Mouse (Mus musculus): ENCODE data around the gene Fga. TPM values are rescaled to one million over a fixed set of nuclear protein-coding genes. Genes with fewer than 3 reads are reported as not detected.

The Fga gene
- polyA plus RNA-seq, 1 experiment from 2014 or later: 40.6 TPM

- Histone ChIP-seq H3K36me3 (peaks cover 15% of the 10 kb centered on the region), H3K9me3 (no peaks in the 10 kb centered on the region), H3K4me3 (replicated peaks) (peak within 1 kb of the TSS; percentile 84), H3K4me2 (peak within 1 kb of the TSS; percentile 76), H3K27ac (peak within 1 kb of the TSS; percentile 75), H3K4me1 (peaks cover 5% of the 10 kb centered on the region; the same call in 1 of the 2 replicates), H3K9ac (peak within 1 kb of the TSS; percentile 77), H3K27me3 (replicated peaks) (no peaks in the 10 kb centered on the region)
- under 1% methylated on average over 61 of the region's 61 CpGs for WGBS
- ATAC-seq (ENCODE audit: insufficient read depth, low FRiP score, low read depth): peak; percentile 99
Observed at GRCm38 (mm10) chr3:83055281-83056038, 29.6 kb downstream of the Fga start, which contains the start of gene Plrg1. Gene Plrg1, plus strand, starts transcription at chr3:83055522.

- WGBS: 93% methylated on average over 2 of the region's 2 CpGs
- ATAC-seq (ENCODE audit: insufficient read depth, low FRiP score, low read depth): no peak
- H3K9ac ChIP-seq: no peak overlapping the region
Observed at GRCm38 (mm10) chr3:83057046-83057445, 31.2 kb downstream of the Fga start.

GRCm38 (mm10) chr3:83067920-83068319 lies 42.0 kb downstream of the Fga start:
- Histone ChIP-seq H3K36me3 (peaks cover 56% of the 10 kb centered on the region), H3K9me3 (no peaks in the 10 kb centered on the region), H3K27ac (no peak overlapping the region), H3K4me2 (no peak overlapping the region), H3K4me3 (replicated peaks) (no peak overlapping the region), H3K4me1 (no peaks in the 10 kb centered on the region), H3K9ac (no peak overlapping the region), H3K27me3 (replicated peaks) (no peaks in the 10 kb centered on the region)
- ATAC-seq (ENCODE audit: insufficient read depth, low FRiP score, low read depth): no peak
- WGBS: 85% methylated on average over 9 of the region's 9 CpGs

More at GRCm38 (mm10) chr3:83057046-83057445, 31.2 kb downstream of the Fga start:
- Histone ChIP-seq H3K36me3 (peaks cover 27% of the 10 kb centered on the region), H3K27me3 (replicated peaks) (no peaks in the 10 kb centered on the region), H3K4me2 (no peak overlapping the region), H3K27ac (no peak overlapping the region), H3K4me1 (peaks cover 5% of the 10 kb centered on the region; the same call in 1 of the 2 replicates), H3K9me3 (no peaks in the 10 kb centered on the region), H3K4me3 (replicated peaks) (no peak overlapping the region)

- no peak overlapping the region for H3K9ac ChIP-seq
- no peaks in the 10 kb centered on the region for H3K27me3 ChIP-seq (replicated peaks)
- no peak for ATAC-seq (ENCODE audit: insufficient read depth, low FRiP score, low read depth)
- no peaks in the 10 kb centered on the region for H3K9me3 ChIP-seq
- WGBS: 94% methylated on average over 13 of the region's 13 CpGs
- peaks cover 51% of the 10 kb centered on the region for H3K36me3 ChIP-seq
- H3K4me3 ChIP-seq (replicated peaks): no peak overlapping the region
- no peaks in the 10 kb centered on the region for H3K4me1 ChIP-seq
- no peak overlapping the region for H3K27ac ChIP-seq
- no peak overlapping the region for H3K4me2 ChIP-seq
Observed at GRCm38 (mm10) chr3:83068869-83069268, 43.0 kb downstream of the Fga start.

GRCm38 (mm10) chr3:83070231-83070630 lies 44.4 kb downstream of the Fga start:
- Histone ChIP-seq H3K36me3 (peaks cover 45% of the 10 kb centered on the region), H3K27ac (no peak overlapping the region), H3K27me3 (replicated peaks) (no peaks in the 10 kb centered on the region), H3K9me3 (no peaks in the 10 kb centered on the region), H3K9ac (no peak overlapping the region), H3K4me1 (no peaks in the 10 kb centered on the region), H3K4me2 (no peak overlapping the region), H3K4me3 (replicated peaks) (no peak overlapping the region)
- WGBS: 84% methylated on average over 4 of the region's 4 CpGs
- no peak for ATAC-seq (ENCODE audit: insufficient read depth, low FRiP score, low read depth)

- H3K9me3 ChIP-seq: no peaks in the 10 kb centered on the region
- no peaks in the 10 kb centered on the region for H3K27me3 ChIP-seq (replicated peaks)
- H3K27ac ChIP-seq: no peak overlapping the region
- 0 out of 2 replicates have a peak, but pooled peaks cover 3% of the 10 kb centered on the region for H3K36me3 ChIP-seq
- no peaks in the 10 kb centered on the region; the same call in 1 of the 2 replicates for H3K4me1 ChIP-seq
- H3K4me2 ChIP-seq: no peak overlapping the region
- H3K9ac ChIP-seq: no peak overlapping the region
- 32% methylated on average over 3 of the region's 3 CpGs for WGBS
- H3K4me3 ChIP-seq (replicated peaks): no peak overlapping the region
- ATAC-seq (ENCODE audit: insufficient read depth, low FRiP score, low read depth): no peak
Observed at GRCm38 (mm10) chr3:83076563-83076962, 50.7 kb downstream of the Fga start.

- ATAC-seq (ENCODE audit: insufficient read depth, low FRiP score, low read depth): peak; percentile 65
- H3K9ac ChIP-seq: no peak overlapping the region
- 2% methylated on average over 11 of the region's 11 CpGs for WGBS
- no peaks in the 10 kb centered on the region for H3K9me3 ChIP-seq
- peak overlapping the region; percentile 67 for H3K4me2 ChIP-seq
- H3K36me3 ChIP-seq: no peaks in the 10 kb centered on the region
- H3K4me1 ChIP-seq: no peaks in the 10 kb centered on the region; the same call in 1 of the 2 replicates
- peak overlapping the region; percentile 33 for H3K4me3 ChIP-seq (replicated peaks)
- no peak overlapping the region for H3K27ac ChIP-seq
- H3K27me3 ChIP-seq (replicated peaks): no peaks in the 10 kb centered on the region
Observed at GRCm38 (mm10) chr3:83080567-83081055, 54.7 kb downstream of the Fga start.

Other genes with a start within 250 kb of the Fga start
- gene Rbm46, start 149.6 kb upstream of the Fga start, polyA plus RNA-seq (2015; fragmentation: Nextera tagmentation; extraction: Ambion mirVana): 5.6 and 6.2 TPM in 2 replicates
- gene Lrat, start 122.1 kb upstream of the Fga start, polyA plus RNA-seq (2015; fragmentation: Nextera tagmentation; extraction: Ambion mirVana): 2.8 and 2.9 TPM in 2 replicates
- 12.7 and 40.6 TPM in 2 replicates for gene Fgg, start 18.4 kb upstream of the Fga start, polyA plus RNA-seq (2015; fragmentation: Nextera tagmentation; extraction: Ambion mirVana)
- 8.3 and 25.9 TPM in 2 replicates for gene Fgb, start 23.8 kb downstream of the Fga start, polyA plus RNA-seq (2015; fragmentation: Nextera tagmentation; extraction: Ambion mirVana)
- 84.2 and 85.6 TPM in 2 replicates for gene Plrg1, start 29.4 kb downstream of the Fga start, polyA plus RNA-seq (2015; fragmentation: Nextera tagmentation; extraction: Ambion mirVana)
- gene Dchs2, start 101.9 kb downstream of the Fga start, polyA plus RNA-seq (2015; fragmentation: Nextera tagmentation; extraction: Ambion mirVana): 0.44 and 0.48 TPM in 2 replicates